Mouse (Mus musculus) cerebellum, postnatal 10 days (tissue): ENCODE measurements around the gene Pik3c2g.
A peak's percentile ranks its signal among the peaks of the same experiment; 100 is the strongest.
"Not testable (repeated sequence)": the region's sequence is repeated elsewhere in the genome, so short reads cannot be mapped to it uniquely, and the experiment has no call there.

ENCODE experiments used
- DNase-seq, 2 experiments: peaks; one replicate each; pipeline ENCODE4 v3.0.0; 2021; ENCODE audit warnings: mixed read lengths in 2 of 2

Gene Pik3c2g

GRCm38 (mm10) chr6:139846889-139847544, 260.0 kb downstream of the Pik3c2g start:
- DNase-seq: no peak

DNA sequence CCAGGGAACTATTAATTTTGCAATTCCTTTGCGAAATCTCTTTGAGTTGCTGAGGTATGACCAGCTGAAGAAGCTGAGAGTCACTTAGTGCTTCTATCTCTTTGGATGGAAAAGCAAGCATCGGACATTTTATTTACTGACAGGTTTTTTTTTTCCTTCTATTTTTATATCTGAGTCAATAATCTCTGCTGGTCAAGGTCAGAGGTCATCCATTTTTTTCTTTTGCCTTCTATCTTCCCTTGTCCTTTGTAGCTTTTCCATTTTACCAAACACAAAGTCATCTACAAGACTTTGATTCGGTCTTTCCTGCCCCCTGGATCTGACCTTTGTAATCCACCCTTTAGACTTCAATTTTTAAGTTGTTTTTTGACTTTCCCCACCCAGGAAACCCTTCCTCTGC, 262.9 kb downstream of the Pik3c2g start:
- no peak for DNase-seq

- DNase-seq: no peak
Observed at GRCm38 (mm10) chr6:139851705-139852603, 264.9 kb downstream of the Pik3c2g start.

- DNase-seq: peak; percentile 75 to 79
Observed at GRCm38 (mm10) chr6:139852836-139853235, 265.8 kb downstream of the Pik3c2g start.

GRCm38 (mm10) chr6:139860141-139860540, 273.1 kb downstream of the Pik3c2g start:
- DNase-seq: no peak

GRCm38 (mm10) chr6:139861534-139861933, 274.5 kb downstream of the Pik3c2g start:
- DNase-seq: no peak

GRCm38 (mm10) chr6:139865059-139865673, 278.1 kb downstream of the Pik3c2g start:
- no peak for DNase-seq

- DNase-seq: peak; percentile 67 to 68
Observed at GRCm38 (mm10) chr6:139874418-139875176, 287.6 kb downstream of the Pik3c2g start.

DNA sequence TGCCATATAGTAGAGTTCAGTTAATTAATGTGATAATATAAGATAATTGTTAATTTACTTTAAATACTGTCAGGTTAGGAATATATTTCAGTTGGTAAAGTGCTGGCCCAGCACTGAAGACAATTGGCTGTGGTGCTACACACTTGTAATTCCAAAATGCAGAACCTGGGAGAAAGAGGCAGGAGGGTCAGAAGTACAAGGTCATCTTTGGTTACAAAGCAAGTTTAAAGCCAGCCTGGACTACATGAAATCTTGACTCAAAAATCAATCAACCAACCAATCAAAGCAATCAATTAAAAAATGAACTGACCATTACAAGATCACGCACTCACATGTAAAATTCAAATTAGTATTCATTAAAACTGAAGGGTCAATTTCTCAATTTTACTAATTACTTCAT, 289.7 kb downstream of the Pik3c2g start:
- DNase-seq: no peak

- peak in 1 of 2 experiments; percentile 3 for DNase-seq
Observed at GRCm38 (mm10) chr6:139877476-139878361, 290.7 kb downstream of the Pik3c2g start.

GRCm38 (mm10) chr6:139878362-139878696, 291.3 kb downstream of the Pik3c2g start:
- DNase-seq: no peak

- DNase-seq: no peak
Observed at GRCm38 (mm10) chr6:139882076-139882475, 295.1 kb downstream of the Pik3c2g start.

GRCm38 (mm10) chr6:139887175-139887574, 300.2 kb downstream of the Pik3c2g start:
- no peak for DNase-seq

- DNase-seq: no peak
Observed at GRCm38 (mm10) chr6:139895637-139896036, 308.6 kb downstream of the Pik3c2g start.

DNA sequence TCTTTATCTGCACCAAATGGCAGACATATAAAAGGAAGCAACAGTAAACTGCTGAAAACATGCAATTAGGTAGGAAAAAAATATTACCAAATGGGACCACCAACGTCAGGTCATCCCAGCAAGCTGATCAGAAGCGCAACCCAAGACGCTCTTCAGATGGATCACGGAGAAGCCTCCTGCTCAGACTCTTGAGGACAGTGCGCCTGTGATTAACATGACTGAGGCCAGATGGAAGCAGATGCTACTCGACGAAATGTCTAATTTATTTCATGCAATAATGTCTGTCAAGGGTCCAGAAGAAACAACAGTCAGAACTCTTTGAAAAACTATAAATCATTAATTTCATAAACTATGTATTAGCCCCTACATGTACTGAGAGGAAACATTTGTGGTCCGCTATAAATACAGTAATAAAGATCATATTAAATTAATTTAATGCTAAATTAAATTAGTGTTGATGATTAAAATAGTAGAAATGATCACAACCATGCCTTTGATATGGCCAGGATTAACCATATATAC, 312.7 kb downstream of the Pik3c2g start:
- no peak for DNase-seq

GRCm38 (mm10) chr6:139901801-139902200, 314.8 kb downstream of the Pik3c2g start:
- DNase-seq: no peak

- DNase-seq: no peak
Observed at GRCm38 (mm10) chr6:139907138-139907537, 320.1 kb downstream of the Pik3c2g start.

GRCm38 (mm10) chr6:139908997-139909669, 322.1 kb downstream of the Pik3c2g start:
- peak; percentile 10 to 11 for DNase-seq

DNA sequence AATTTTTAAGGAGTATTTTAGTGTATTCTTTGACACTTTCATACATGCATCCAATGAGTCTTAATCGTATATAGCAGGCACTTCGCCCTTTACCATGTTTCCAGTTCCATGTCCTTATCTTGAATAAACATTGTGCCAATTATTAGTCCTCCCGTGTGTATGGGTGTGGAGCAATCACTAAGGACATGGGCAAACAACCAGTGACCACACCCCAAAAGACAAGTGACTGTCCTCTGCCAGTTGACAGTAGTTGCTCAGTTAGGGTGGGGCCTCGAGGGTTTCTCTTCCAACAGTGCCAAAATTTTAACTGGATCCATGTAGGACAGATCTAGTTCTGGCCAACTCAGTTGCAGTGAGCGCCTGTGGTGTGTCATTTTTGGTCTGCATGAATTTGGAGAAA, 341.7 kb downstream of the Pik3c2g start:
- DNase-seq: no peak

- DNase-seq: no peak
Observed at GRCm38 (mm10) chr6:139934861-139935260, 347.8 kb downstream of the Pik3c2g start.

DNA sequence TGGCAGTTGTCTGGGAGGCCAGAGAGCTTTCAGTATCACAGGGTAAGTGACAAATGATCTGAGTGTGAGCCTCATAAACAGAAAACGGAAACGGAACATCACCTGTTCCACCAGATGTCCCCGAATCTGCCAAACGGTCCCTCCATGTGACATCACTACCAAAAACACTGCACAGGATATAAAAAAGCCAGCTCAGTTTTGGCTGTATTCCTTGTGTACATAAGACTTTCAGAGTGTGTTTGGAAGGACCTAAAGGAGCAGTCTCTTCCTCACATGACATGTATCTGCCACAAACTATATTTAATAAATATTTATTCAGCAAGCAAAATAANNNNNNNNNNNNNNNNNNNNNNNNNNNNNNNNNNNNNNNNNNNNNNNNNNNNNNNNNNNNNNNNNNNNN, 350.6 kb downstream of the Pik3c2g start:
- DNase-seq: not testable (repeated sequence)
